Mouse (Mus musculus) embryonic fibroblast, embryonic 13.5 days (primary cell): ENCODE measurements around the gene Serpinb11.

ENCODE experiments used
- CTCF ChIP-seq: IDR thresholded peaks from 2 replicates; pipeline ENCODE4 v1.5.1; 2011; ENCODE audit warnings: mild to moderate bottlenecking, control low read depth, low read length, moderate library complexity, borderline replicate concordance; ENCODE audit not compliant: insufficient read depth
- POLR2A ChIP-seq: IDR thresholded peaks from 2 replicates; pipeline ENCODE4 v1.6.1; 2011; ENCODE audit warnings: low read depth, mild to moderate bottlenecking, control low read depth, low read length, moderate library complexity

DNA sequence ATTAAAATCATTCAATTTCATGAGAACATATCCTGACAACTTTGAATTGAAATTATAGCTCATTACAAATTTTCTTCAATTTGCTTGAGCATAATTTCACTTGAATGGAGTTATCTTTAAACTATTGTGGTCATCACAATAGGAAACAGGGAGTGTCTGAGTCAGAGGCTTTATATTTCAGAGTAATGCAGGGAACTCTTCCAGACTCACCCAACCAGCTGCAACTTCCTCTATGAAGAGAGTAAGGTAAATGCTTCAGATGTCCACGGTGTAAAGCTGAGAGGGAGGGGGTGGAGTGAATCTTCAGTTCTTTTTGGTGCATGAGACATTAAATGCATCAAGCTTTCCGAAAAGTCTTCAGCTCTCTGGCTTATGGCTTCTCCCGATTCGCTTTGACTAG lies 61.5 kb downstream of the Serpinb11 start:
- TF ChIP-seq POLR2A (no peak), CTCF (no peak)
